ENCODE assay signal across 19 mouse cellular contexts in the genomic region with DNA sequence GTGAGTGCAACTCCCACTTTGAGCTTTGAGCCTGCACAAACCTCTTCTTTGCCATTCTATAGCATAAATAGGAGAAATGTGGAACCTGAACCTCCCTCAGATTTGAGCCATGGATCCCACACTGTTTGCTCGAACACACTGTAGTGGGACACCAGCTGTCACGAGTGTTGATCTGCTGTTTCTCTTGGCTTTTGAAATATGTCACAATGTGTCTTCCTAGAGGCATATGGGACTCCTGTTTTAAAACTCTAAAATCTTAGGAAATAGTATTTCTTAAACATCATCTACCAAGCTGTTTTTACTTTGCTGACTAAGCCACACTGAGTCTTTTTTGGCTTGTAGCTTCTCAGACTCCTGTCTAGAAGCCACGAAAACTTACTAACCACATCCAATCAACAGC.
DNase-seq lines count a peak whose midpoint lies in the region; ATAC-seq and TF ChIP-seq lines count a peak whose summit lies in the region.
"Had no signal": no experiment of that assay in that cellular context is flagged by ENCODE, and none has a peak within 500 bp of the region (broad histone marks: within the 10 kb centered on the region; RNA-seq: fewer than 3 reads in every experiment).

No protein-coding gene starts in this region.

- H3K36me3 ChIP-seq in forebrain, postnatal 0 days (ENCODE audit: insufficient read depth), result no peaks in the 10 kb centered on the region
- H3K36me3 ChIP-seq in forebrain, embryonic 13.5 days (ENCODE audit: poor library complexity, severe bottlenecking), result no peaks in the 10 kb centered on the region
- H3K36me3 ChIP-seq in limb, embryonic 10.5 days, result no peaks in the 10 kb centered on the region
- H3K36me3 ChIP-seq: liver, embryonic 15.5 days; midbrain, embryonic 12.5 days; neural tube, embryonic 12.5 days had no signal

- intact Hi-C loops in left cerebral cortex, postnatal 4 days (cut with DNase I), result no loop called here

- peak; percentile 87 for ATAC-seq in forebrain, postnatal 0 days
- ATAC-seq in forebrain, embryonic 13.5 days, result no peak
- ATAC-seq: lung, postnatal 0 days had no signal

- 57% methylated on average over 3 of the region's 3 CpGs for WGBS in forebrain, postnatal 0 days
- WGBS in forebrain, embryonic 13.5 days, result 82% methylated on average over 3 of the region's 3 CpGs
- WGBS in limb, embryonic 10.5 days, result 89% methylated on average over 3 of the region's 3 CpGs

- no peaks in the 10 kb centered on the region for H3K4me1 ChIP-seq in forebrain, postnatal 0 days (ENCODE audit: insufficient read depth)
- no peaks in the 10 kb centered on the region for H3K4me1 ChIP-seq in forebrain, embryonic 13.5 days
- no peaks in the 10 kb centered on the region for H3K4me1 ChIP-seq in limb, embryonic 10.5 days
- H3K4me1 ChIP-seq: liver, embryonic 15.5 days; midbrain, embryonic 12.5 days; neural tube, embryonic 12.5 days had no signal

- no peak overlapping the region for H3K4me3 ChIP-seq in forebrain, postnatal 0 days (ENCODE audit: low read depth, low read length)
- no peak overlapping the region for H3K4me3 ChIP-seq in forebrain, embryonic 13.5 days
- no peak overlapping the region for H3K4me3 ChIP-seq in limb, embryonic 10.5 days
- H3K4me3 ChIP-seq: gastrocnemius, adult 2 months; liver, embryonic 15.5 days; midbrain, embryonic 12.5 days; neural tube, embryonic 12.5 days had no signal

- no peak for TF ChIP-seq CTCF in forebrain, postnatal 0 days (IDR thresholded peaks at IDR 0.05; ENCODE audit: low read depth)

- H3K9ac ChIP-seq in forebrain, postnatal 0 days, result no peak overlapping the region
- H3K9ac ChIP-seq in forebrain, embryonic 13.5 days, result no peak overlapping the region
- H3K9ac ChIP-seq: liver, embryonic 15.5 days; midbrain, embryonic 12.5 days; neural tube, embryonic 12.5 days had no signal

- H3K27ac ChIP-seq in forebrain, postnatal 0 days (ENCODE audit: low read depth, low read length), result no peak overlapping the region
- no peak overlapping the region for H3K27ac ChIP-seq in forebrain, embryonic 13.5 days
- H3K27ac ChIP-seq in limb, embryonic 10.5 days, result no peak overlapping the region
- H3K27ac ChIP-seq: gastrocnemius, adult 2 months; kidney, postnatal 0 days; liver, embryonic 15.5 days; midbrain, embryonic 12.5 days; neural tube, embryonic 12.5 days had no signal

- H3K27me3 ChIP-seq in forebrain, postnatal 0 days (ENCODE audit: insufficient read depth, low read length), result no peaks in the 10 kb centered on the region
- no peaks in the 10 kb centered on the region for H3K27me3 ChIP-seq in forebrain, embryonic 13.5 days
- no peaks in the 10 kb centered on the region for H3K27me3 ChIP-seq in limb, embryonic 10.5 days (ENCODE audit: low read depth, poor library complexity, severe bottlenecking)
- H3K27me3 ChIP-seq: CH12.LX; liver, embryonic 15.5 days; midbrain, embryonic 12.5 days; neural tube, embryonic 12.5 days had no signal

- no peaks in the 10 kb centered on the region for H3K9me3 ChIP-seq in forebrain, postnatal 0 days (ENCODE audit: low read length)
- no peaks in the 10 kb centered on the region for H3K9me3 ChIP-seq in forebrain, embryonic 13.5 days (replicated peaks)
- H3K9me3 ChIP-seq in limb, embryonic 10.5 days (replicated peaks), result no peaks in the 10 kb centered on the region
- H3K9me3 ChIP-seq: liver, embryonic 15.5 days; midbrain, embryonic 12.5 days; neural tube, embryonic 12.5 days had no signal

- peak; percentile 70 for DNase-seq in forebrain, postnatal 0 days
- DNase-seq in left cerebral cortex, adult 9 months (ENCODE audit: low spot score in 2 of 2), result peak; percentile 2 to 18
- no peak for DNase-seq in left cerebral cortex, postnatal 4 days
- peak; percentile 35 to 50 for DNase-seq in layer of hippocampus, adult 8-10 months (ENCODE audit: low spot score in 2 of 2)
- DNase-seq in right cerebral cortex, postnatal 10 days (ENCODE audit: low spot score in 2 of 2), result peak; percentile 26 to 59
- DNase-seq in adrenal gland, adult 8-10 months, result no peak
- DNase-seq in limb, embryonic 10.5 days (ENCODE audit: low spot score), result no peak
- DNase-seq: cerebellum, adult 8-10 months; gastrocnemius, adult 2 months; heart, postnatal 10 days; kidney, adult 11 months had no signal

- no peak overlapping the region for H3K4me2 ChIP-seq in forebrain, postnatal 0 days (ENCODE audit: low read depth)
- no peak overlapping the region for H3K4me2 ChIP-seq in forebrain, embryonic 13.5 days
- H3K4me2 ChIP-seq: heart, embryonic 11.5 days; liver, embryonic 15.5 days; midbrain, embryonic 12.5 days; neural tube, embryonic 12.5 days had no signal

Comparison
In these comparisons a context has a peak if more than half of its experiments do, and no peak if none do; other contexts are left out.
1. DNase-seq: peak in forebrain, postnatal 0 days (single experiment), left cerebral cortex, adult 9 months (2 of 2), layer of hippocampus, adult 8-10 months (2 of 2) and right cerebral cortex, postnatal 10 days (2 of 2); none in left cerebral cortex, postnatal 4 days (single experiment), adrenal gland, adult 8-10 months (single experiment) and limb, embryonic 10.5 days (single experiment).